Mouse (Mus musculus): Measurements from ENCODE around the gene Cul1.
"Not testable (repeated sequence)": the region's sequence is repeated elsewhere in the genome, so short reads cannot be mapped to it uniquely, and the experiment has no call there.

Cul1 gene

DNA sequence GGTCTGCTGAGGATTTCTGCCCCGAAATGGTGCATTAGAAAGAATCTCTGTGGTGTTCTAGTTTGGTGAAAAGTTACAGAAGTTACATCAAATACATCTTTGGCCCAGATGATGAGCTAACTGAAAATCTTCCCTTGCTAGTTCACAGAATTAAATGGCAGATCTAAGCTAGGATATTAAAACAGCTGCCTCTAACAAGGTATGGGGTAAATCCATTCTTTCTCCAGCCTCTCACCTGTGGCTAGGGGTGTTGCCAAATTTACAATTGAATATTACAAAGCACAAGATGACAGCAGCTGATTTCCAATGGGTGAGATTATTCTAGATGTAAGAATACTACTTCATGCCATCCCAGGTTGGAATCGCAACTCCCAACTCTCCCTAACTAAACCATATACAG, at the start of gene Cul1:
Cul1 (plus strand) TSS at position 301 of the 400 bp plus-strand sequence.
- in situ Hi-C loops (cut with MboI, MseI), result loop anchor here (5.0 kb wide), 1 partner anchor 224 kb away; no protein-coding TSS in a partner anchor

DNA sequence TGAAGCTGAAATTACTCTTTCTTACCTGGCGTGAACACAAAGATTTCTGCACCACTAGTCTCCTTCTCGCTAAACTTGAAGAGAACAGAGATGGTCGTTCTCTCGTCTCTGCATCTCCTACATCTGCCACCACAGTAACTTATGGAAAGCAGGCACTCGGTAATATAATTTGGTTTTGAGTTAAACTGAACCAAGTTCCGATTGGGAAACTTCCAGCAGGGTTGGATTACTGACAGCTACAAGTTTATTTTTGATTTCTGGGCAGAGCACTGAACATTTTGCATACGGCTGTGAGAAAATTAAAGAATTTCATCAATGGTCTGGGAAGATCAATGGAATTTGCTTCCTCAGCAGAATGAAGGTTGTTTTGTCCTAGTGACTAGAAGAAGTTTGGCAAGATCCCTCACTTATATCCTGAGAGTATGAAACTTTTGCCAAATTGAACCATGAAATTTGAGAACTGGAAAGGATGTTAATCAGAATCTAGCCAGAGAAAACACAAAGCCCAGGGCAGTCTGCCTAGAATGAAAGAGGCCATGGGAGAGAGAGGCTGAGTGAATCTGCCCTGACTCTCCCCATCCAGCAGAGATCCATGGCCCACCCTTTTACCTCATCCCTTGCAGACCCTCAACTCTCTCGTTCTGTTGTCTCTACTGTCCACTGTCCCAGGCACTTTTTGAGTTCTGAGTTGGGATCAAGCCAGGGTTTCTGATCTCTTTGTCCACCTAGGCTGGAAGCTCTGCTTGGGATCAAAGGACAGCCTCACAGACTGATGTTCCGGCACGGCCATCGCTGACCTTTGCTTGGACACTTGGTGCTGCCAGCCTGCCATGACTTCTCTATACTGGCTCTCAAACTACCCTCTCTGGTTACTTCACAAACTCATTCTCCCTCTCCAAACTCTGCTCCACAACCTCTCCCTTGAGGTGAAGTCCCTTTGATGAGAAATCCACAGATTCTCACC, 48.5 kb upstream of the Cul1 start:
- in situ Hi-C loops (cut with MboI, MseI), result no loop called here

DNA sequence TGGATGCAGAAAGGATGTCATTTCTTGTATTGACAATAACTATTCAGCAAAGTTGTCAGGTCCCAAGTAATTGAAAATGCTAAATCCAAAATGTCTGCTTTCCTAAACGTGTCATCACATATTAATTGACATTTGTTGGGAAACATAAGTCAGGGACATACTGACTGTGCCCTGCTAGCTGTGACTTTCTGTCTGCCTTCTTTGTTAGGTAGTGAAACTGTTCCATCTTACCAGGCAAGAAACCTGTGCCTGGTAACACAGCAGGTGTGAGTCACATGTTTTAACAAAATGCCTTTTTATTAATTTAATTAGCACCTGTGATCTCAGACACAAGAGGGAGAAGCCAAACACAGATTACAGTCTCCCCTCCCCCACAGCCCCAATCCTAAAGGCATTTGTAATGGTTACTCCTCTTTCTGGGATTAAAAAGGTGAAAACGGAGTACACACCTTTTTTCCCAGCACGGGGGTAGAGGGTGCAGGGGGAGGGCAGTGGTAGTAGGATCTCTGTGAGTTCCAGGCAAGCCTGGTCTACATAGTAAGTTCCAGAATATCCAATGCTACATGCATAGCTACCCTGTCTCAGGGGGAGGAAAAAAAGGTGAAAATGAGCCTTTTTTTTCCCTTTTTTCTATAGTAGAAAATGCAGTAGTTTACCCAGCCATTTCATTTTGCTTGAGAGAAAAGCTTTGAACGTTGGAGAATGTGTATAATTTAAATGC, 40.2 kb upstream of the Cul1 start:
- in situ Hi-C loops (cut with MboI, MseI), result no loop called here

DNA sequence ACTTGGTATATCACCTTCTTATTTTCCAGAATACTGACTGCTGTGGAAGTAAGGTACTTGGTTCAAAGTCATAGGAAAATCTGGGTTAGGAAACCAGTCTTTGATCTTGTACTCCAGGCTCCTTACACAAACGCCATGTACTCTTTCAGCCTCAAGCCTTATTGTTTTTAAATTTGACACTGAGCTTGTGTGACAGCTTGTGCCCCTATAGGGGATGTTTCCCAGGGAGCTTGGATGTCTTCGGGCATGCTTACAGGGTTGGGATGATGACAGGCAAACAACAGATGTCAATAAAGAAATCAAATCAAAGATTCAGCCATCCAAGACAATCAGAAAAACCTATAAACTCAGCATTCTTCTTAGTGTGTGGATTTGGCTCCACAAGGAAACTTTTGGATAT, 39.5 kb upstream of the Cul1 start:
- in situ Hi-C loops (cut with MboI, MseI), result no loop called here

DNA sequence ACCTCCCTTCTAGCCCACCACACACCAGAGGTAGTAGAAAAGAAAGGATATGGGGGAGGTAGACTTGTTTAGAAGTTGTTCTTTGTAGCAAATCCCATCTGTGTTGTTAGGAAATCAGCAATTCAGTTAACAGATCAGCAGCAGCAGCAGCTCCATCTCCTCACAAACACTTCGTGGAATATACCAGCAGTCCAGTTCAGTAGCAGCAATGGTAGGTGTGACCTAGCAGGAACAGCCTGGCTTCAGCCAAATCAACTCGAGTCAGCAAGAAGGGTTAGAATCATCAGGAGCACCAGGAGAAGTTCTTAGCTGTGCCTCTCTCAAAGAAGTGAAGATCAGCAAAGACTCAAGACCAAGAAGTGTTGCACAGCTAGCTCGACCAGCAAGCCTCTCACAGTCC, 34.5 kb upstream of the Cul1 start:
- in situ Hi-C loops (cut with MboI, MseI), result no loop called here

DNA sequence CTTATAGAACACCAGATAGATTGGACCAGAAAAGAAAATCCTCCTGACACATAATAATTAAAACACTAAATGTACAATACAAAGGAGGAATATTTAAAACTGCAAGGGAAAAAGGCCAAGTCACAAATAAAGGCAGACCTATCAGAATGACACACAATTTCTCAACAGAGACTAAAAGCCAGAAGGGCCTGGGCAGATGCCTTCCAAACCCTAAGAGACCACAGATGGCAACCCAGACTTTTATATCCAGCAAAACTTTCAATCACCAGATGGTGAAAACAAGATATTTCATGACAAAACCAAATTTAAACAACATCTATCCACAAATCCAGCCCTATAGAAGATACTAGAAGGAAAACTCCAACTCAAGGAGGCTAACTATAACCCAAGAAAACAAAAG, 33.0 kb upstream of the Cul1 start:
- in situ Hi-C loops (cut with MboI, MseI), result no loop called here

DNA sequence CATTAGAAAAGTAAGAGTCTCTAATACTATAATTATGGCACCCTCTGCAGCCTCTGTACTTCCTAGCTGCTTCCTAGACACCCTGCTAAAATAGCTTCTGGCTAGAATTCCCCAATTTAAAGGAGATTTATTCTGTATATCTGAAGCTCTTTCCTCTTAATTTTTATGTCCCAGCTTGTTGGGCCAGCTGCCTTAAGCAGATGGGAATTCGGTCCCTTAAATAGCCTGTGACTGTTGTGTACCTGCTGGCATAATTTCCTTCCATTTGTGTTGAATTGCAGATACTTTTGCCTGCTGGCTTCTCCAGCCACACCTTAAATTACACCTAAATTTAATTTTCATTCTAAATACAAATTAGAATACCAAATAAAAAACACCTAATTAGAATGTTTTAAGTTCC, 32.0 kb upstream of the Cul1 start:
- in situ Hi-C loops (cut with MboI, MseI), result no loop called here

DNA sequence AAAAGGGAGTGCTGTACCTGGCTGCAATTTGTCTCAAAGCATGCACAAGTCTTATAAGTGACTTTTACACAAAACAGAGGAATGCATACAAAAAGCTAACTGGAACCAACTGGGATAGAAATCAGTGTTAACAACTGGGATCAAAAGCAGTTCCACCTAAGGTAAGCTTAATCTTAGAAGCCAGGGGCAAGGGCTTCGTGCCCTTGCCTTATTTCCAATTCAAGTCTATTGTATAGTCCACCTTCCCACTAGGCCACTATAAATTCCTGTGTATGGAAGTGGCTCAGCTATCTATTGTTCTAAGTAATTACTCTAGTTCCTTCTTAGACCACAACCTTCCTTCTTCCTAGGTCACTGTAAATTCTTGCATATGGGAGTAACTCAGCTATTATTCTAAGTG, 27.1 kb upstream of the Cul1 start:
- in situ Hi-C loops (cut with MboI, MseI), result no loop called here

DNA sequence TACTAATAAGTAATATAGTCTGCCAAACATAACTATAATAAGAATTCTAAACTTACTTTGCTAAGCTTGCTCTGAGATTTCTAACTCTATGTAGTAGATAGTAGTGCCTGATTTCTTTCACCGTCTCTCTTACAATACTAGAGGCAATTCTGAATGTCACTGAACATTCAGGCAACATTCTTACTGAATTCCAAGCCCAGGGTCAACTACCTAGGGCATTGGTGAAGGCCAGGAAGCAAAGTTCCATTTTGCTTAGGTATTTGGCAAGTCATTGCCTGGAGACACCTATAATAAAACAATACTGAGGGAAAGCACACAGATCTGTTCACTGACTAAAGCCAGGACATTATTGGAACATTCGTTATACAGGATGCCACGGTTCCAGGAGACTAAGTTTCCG, 26.6 kb upstream of the Cul1 start:
- in situ Hi-C loops (cut with MboI, MseI), result not testable (repeated sequence)

DNA sequence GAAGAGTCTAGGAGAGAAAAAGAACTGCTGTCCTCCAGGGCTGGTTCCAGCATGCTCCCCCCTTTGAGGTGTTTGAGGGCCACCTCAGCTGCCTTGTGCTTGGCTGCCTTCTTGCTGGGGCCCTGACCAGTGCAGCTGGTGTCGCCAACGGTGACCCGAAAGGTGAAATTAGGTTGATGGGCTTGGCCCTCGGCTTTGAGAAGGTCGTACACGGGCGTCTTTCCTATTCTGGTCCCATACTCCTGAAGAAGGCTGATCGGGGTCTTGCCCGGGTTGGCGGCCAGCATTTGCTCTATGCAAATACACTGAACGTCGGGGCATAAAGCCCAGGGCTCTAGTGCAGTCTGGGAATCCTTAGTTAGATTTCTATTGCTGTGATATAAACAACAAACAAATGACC, 20.4 kb upstream of the Cul1 start:
- in situ Hi-C loops (cut with MboI, MseI), result not testable (repeated sequence)

DNA sequence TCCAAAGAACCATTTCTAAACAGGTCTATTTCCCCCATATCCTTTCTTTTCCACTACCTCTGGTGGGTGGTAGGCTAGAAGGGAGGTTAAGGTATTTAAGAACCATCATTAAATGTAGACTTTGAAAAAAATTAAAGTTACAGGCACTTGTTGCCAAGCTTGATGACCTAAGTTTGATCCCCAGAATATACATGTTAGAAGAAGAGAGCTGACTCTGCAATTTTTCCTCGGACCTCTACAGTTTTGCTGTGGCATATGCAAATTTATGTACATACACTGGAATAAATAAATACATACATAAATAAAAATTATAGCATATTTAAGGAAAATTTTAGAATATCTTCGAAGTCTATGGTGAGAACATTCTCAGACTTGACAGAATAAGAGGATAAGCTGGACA, 13.1 kb upstream of the Cul1 start:
- in situ Hi-C loops (cut with MboI, MseI), result no loop called here

DNA sequence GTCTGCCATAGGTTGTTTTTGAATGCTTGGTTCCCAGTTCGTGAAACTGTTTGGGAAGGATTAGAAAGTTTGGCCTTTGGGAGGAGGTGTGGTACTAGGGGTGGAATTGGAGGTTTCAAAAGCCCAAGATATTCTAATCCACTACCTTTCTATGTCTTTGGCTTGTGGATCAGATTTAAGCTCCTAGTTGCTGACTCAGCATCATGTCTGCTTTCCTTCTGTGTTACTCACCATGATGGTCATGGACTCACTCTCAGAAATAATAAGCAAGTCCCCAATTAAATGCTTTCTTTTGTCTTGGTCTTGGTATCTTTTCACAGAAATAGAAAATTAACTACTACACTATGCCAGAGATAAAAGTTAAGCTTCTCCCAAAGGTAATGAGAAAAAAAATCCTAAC, 5.5 kb upstream of the Cul1 start:
- in situ Hi-C loops (cut with MboI, MseI), result no loop called here

DNA sequence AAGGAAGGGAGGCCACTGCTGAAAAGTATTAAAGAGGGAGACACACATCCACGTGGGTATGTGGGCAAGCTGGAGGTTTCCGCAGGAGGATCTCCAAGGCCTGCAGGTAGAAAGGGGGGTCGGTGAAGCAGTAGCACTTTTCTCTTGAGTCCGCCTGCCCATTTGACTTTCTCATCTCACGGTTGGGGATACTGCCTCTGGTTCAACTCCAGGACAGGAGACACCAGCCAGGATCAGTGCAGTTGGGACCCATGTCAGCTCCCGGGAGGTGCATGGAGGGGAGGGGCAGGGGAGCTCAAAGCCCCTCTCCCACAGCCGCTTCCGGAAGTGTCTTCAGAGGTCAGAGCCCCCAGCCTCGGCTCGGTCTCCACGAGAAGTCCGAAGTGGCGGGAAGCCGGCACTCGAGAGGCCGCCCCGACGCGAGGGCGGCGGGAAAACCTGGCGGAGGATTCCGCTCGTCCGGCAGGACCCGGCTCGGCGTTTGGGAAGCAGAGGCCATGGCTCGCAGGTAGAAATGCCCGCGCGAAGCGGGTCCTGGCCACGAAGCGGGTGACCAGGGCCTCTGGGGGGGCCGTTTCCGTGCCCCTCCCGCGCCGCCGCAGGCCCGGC, 428 bp downstream of the Cul1 start:
- in situ Hi-C loops (cut with MboI, MseI), result loop anchor here (5.0 kb wide), 1 partner anchor 224 kb away; no protein-coding TSS in a partner anchor

DNA sequence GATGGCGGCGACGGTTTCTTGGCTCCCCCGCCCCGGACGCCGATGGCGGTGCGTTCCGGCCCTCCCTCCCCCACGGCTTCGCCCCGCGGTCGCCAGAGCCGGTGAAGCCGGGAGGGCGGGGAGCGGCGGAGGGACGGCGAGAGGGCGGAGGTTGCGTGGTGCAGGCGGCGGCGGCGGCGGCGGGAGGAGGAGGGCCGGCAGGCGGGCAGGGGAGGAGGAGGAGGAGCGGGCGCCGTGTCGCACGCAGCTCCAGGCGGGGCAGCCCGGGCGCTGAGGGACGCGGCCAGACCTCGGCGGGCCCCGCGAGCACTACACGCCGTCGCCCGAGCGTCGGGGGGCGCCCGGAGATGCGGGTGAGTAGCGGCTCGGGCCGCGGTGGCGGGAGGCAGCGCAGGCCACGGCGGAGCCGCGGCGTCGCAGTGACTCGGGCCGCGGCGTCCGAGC, 955 bp downstream of the Cul1 start:
- in situ Hi-C loops (cut with MboI, MseI), result loop anchor here (5.0 kb wide), 1 partner anchor 223 kb away; no protein-coding TSS in a partner anchor

DNA sequence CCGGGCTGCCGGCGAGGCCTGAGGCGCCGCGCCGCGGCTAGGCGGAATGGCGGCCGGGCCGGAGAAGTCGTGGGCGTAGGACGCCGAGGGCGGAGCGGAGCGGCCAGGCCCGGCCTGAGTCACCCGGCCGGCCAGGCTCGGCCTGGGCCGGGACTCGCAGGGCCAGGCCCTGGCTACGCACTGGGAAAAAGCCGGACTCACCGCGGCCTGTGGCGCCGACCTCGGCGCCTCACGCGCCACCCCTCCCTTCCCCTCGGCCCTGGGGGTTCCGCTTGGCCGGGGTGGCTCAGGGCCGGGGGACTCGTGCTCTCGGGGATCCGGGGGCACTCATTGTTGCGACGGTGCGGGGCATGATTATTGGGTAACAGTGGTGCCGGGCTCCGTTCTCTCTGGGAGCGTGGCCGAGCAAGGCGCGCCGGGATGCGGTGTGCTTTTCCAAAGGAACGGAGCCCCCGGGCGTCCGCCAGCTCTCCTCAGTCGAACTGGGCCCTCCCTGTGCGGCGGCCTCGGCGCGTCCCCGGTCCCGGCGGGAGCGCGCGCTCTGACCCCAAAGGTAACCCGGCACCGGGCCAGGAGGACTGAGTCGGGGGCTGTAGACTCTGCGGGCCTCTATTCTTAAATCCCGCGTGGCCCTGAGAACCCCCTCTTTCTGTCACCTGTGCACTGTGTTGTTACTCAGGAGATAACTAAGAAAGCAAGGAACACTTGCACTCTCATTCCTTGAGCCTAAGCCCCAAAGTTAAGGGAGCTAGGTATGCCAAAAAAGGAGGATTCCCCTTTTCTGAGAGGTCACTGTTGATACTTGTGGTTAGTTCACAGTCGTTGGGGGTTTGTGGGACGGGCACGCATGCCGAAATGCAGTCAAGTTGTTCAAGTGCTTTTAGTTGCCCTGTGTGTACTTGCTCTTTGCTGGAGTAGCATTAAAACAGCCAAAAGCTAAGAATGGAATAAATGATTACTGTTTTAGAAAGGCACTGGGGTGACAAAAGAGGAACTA, 1.7 kb downstream of the Cul1 start:
- in situ Hi-C loops (cut with MboI, MseI), result loop anchor here (5.0 kb wide), 1 partner anchor 222 kb away; no protein-coding TSS in a partner anchor

DNA sequence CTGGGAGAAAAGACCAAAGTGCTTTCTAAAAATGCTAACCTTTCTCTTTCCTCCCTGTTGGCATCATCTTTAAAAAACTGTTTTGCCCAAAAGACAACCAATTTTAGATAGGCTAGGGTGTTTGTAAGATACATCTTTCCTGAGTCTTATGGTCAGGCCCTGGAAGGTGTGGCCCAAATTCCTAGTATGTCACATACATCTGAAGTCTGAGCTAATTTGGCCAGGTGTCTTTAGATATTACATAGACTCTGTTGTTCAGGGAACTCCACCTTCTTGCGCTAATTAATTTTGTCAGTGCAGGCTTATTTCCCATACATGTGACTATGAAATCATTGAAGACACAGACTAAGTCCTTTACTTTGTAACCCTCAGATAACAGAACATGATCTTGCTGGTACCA, 2.6 kb downstream of the Cul1 start:
- in situ Hi-C loops (cut with MboI, MseI), result no loop called here

DNA sequence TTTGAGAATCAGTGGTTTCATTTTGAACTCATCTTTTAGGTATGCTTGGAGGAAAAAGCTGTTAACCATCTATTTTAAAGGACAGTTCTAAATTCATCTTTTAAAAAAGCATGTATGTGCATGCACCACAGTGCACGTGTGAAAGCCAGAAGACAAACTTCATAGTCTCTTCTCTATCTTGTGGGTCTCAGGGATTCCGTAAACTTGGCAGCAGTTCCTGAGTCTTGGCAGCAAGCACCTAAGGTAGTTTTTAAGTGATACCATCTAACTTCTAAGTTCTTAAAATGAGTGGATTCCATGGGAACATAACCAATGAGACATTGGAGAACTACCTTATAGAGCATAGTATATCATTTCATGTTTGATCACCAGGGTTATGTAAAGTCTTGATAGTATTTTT, 3.7 kb downstream of the Cul1 start:
- in situ Hi-C loops (cut with MboI, MseI), result no loop called here

DNA sequence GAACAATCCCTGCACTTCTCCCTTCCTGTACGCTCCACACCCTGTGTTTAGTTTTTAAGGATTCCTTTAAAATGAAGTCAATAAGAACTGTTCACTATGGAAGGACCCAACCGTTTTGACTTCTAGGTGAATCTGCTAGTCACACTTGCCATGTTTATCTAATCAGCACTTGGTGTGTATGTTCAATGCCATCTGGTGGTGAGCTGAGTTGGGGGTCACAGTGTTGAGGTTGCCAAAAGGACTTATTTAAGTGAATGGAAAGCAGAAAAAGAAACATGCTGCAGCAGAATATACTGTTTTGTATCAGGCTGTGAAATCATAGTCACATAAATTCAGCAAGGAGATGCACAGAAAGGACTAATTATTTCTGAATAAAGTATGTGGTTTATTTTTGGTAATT, 12.2 kb downstream of the Cul1 start:
- in situ Hi-C loops (cut with MboI, MseI), result loop anchor here (10.0 kb wide), 1 partner anchor 289 kb away; no protein-coding TSS in a partner anchor

DNA sequence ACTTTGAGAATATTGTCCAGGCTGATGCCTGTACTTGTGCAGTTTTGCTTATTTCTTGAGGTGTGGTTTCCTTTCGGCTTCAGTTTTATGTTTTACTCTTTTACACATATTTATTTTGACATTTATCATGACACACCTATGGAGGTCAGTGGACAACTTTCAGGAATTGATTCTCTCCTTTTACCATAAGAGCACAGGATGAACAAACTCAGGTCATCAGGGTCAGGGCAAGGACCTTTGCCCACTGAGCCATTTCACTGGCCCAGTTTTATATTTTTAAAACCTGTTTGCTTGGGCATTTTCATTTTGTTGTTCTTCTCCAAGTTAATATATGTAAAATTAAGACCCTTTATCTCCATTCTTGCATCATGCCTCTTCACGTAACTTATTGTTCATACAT, 13.3 kb downstream of the Cul1 start:
- in situ Hi-C loops (cut with MboI, MseI), result loop anchor here (10.0 kb wide), 1 partner anchor 288 kb away; no protein-coding TSS in a partner anchor

DNA sequence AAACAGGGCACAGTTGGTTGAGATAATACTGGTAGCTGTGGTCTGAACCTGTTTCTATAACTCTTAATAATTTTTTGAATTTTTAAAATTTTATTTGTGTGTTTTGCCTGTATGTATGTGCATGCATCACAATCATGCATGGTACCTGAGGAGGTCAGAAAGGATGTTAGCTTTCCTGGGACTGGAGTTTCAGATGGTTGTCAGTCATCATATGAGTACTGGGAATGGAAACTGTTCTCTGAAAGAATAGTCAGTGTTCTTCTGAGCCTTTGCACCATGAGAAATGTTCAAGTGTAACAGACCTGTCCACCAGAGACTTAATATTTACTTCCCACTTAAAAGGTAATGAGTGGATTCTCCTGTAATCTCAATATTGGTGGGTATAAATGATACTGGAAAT, 13.9 kb downstream of the Cul1 start:
- in situ Hi-C loops (cut with MboI, MseI), result loop anchor here (10.0 kb wide), 1 partner anchor 288 kb away; no protein-coding TSS in a partner anchor

DNA sequence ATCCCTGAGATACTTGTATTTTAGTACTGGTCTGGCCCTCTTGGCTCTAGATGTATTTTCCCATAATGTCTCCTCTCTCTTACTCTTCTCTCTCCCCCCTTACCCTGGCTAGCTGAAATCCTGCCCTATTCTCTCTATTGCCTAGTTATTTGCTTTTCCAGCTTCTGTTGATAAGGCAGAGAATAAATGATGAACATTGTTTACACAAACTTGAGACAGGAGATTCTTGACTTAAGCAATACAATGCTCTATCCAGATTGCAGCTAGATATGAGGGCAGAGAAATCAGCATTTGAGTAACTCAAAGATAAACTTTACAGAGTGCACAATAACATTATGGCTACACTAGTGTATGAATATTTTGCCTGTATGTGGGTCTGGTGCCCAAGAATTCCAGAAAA, 16.6 kb downstream of the Cul1 start:
- in situ Hi-C loops (cut with MboI, MseI), result loop anchor here (10.0 kb wide), 1 partner anchor 285 kb away; no protein-coding TSS in a partner anchor
